Mouse (Mus musculus): ENCODE data around the gene Gzf1. TPM values are rescaled to one million over a fixed set of nuclear protein-coding genes. Genes with fewer than 3 reads are reported as not detected.

The Gzf1 gene
- polyA plus RNA-seq, 1 experiment from 2014 or later: 16.7 TPM

DNA sequence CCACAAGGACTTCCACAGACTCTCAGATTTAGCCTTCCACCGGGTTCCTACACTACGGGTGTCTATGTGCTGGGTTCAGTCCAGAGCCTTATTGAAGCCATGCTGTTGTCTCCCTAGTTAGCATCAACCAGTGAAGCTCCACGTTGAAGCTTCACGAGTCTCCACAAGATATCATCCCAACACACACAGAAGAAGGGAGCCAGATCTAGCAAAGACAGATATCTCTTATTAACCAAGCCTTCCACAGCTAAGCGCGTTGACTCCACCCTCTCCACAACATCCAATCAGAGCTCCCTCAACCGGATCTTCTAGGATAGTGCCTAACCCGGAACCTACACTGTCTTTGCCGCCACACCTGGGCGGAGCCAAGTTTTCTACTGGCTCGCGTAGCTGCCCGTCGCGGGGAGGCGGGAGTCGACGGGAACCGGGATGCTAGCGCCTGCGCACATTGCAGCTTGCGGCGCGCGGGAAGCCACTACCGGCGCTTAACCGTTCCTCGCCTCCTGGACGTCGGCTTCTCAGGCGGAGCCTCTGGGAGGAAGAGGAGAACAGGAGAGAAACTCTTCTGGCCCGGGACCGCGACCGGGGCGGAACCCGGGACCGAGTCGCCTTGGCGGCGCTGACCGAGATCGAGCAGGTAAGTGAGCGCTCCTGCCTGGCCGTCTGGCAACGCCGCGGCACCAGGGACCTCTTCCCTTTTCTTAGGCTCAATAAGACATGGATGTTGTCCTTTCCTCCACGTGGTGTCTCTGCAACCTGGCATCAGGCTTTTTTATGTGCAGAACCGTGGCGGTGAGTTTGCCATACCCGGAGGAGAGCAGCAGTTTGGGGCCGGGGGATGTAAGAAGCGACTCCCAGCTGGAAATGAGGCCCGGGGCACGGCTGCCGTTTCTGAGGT is 8.4 kb upstream of the Gzf1 start, which contains the start of gene Nxt1:
Nxt1 (plus strand) TSS at position 403 of the 898 bp plus-strand sequence.
- H3K27ac ChIP-seq (replicated peaks; ENCODE audit: low read depth, low read length): peak within 1 kb of the TSS; percentile 82
- ATAC-seq (ENCODE audit: low FRiP score, low TSS enrichment) (peak; percentile 100), DNase-seq (peak; percentile 99)
- H3K4me2 ChIP-seq (ENCODE audit: low read length): peak within 1 kb of the TSS; percentile 78
- 1% methylated on average over 58 of the region's 58 CpGs for WGBS
- peaks cover 20% of the 10 kb centered on the region for H3K4me1 ChIP-seq (ENCODE audit: control insufficient read depth, insufficient read depth, low read length)
- H3K4me3 ChIP-seq (replicated peaks; ENCODE audit: low read depth, low read length): peak within 1 kb of the TSS; percentile 74
- H3K27me3 ChIP-seq (ENCODE audit: control insufficient read depth, insufficient read depth, low read length): no peaks in the 10 kb centered on the region
- H3K36me3 ChIP-seq (ENCODE audit: control insufficient read depth, insufficient read depth, low read length): peaks cover 20% of the 10 kb centered on the region
- H3K9ac ChIP-seq (replicated peaks; ENCODE audit: low read length): peak within 1 kb of the TSS; percentile 76
- H3K9me3 ChIP-seq (ENCODE audit: control insufficient read depth, low read length): no peaks in the 10 kb centered on the region

DNA sequence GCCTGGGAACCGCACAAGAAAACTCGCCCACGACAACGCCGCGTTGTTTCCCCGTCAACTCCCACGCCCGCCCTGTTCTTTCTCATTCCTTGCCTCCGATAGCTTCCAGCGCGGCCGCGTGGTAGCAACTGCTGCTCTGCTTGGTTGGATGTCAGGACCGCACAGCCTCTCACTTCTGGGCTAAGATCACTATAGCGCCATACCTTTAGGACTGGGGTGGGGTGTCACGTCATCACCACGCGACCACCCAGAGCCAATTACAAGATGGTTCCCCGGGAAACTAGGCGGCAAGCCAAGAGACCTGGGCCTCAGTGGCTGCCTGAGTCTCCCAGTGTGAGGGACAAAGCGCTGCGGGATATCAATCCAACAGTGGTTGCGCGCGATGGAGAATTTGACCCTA is 3.0 kb upstream of the Gzf1 start:
- Histone ChIP-seq H3K27me3 (ENCODE audit: control insufficient read depth, insufficient read depth, low read length) (no peaks in the 10 kb centered on the region), H3K4me3 (replicated peaks; ENCODE audit: low read depth, low read length) (peak overlapping the region; percentile 42), H3K9ac (replicated peaks; ENCODE audit: low read length) (peak overlapping the region; percentile 28; the same call in 1 of the 2 replicates), H3K36me3 (ENCODE audit: control insufficient read depth, insufficient read depth, low read length) (peaks cover 20% of the 10 kb centered on the region), H3K4me2 (ENCODE audit: low read length) (peak overlapping the region; percentile 59), H3K9me3 (ENCODE audit: control insufficient read depth, low read length) (no peaks in the 10 kb centered on the region), H3K27ac (replicated peaks; ENCODE audit: low read depth, low read length) (peak overlapping the region; percentile 73), H3K4me1 (ENCODE audit: control insufficient read depth, insufficient read depth, low read length) (peaks cover 50% of the 10 kb centered on the region)
- ATAC-seq (ENCODE audit: low FRiP score, low TSS enrichment): peak; percentile 59
- DNase-seq: peak; percentile 93
- 2% methylated on average over 26 of the region's 26 CpGs for WGBS

- peaks cover 36% of the 10 kb centered on the region for H3K4me1 ChIP-seq (ENCODE audit: control insufficient read depth, insufficient read depth, low read length)
- 0 out of 2 replicates have a peak overlapping the region, but pooled peaks have one; percentile 4 for H3K4me3 ChIP-seq (replicated peaks; ENCODE audit: low read depth, low read length)
- ATAC-seq (ENCODE audit: low FRiP score, low TSS enrichment): peak; percentile 7
- H3K36me3 ChIP-seq (ENCODE audit: control insufficient read depth, insufficient read depth, low read length): peaks cover 29% of the 10 kb centered on the region
- DNase-seq: peak; percentile 77
- H3K4me2 ChIP-seq (ENCODE audit: low read length): peak overlapping the region; percentile 89
- no peaks in the 10 kb centered on the region for H3K9me3 ChIP-seq (ENCODE audit: control insufficient read depth, low read length)
- H3K27ac ChIP-seq (replicated peaks; ENCODE audit: low read depth, low read length): peak overlapping the region; percentile 68
- H3K27me3 ChIP-seq (ENCODE audit: control insufficient read depth, insufficient read depth, low read length): no peaks in the 10 kb centered on the region
- H3K9ac ChIP-seq (replicated peaks; ENCODE audit: low read length): 0 out of 2 replicates have a peak overlapping the region, but pooled peaks have one; percentile 12
- WGBS: 3% methylated on average over 9 of the region's 9 CpGs
Measured at GRCm38 (mm10) chr2:148679346-148679745, 1.5 kb upstream of the Gzf1 start.

DNA sequence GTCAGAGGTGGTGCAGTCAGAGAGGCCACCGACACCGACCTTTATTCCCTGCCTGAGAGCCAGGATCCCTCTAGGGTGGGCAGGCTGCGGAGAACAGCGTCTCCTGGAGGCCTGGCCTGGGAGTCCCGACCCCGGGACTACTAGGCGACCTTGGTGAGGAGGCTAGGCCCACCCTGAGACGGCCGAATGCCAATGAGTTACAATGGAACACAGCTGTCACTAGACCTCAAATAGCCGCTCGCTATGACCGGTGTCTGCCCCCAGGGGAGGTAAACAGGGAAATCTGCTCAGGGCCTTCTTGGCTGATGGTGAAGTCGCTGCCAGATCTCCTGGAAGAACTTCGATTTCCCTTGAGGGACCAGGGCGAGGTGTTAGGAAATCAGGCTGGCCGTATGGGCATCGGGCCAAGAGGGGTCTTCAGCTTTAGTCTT is 653 bp downstream of the Gzf1 start:
- H3K27me3 ChIP-seq (ENCODE audit: control insufficient read depth, insufficient read depth, low read length): no peaks in the 10 kb centered on the region
- peak overlapping the region; percentile 89 for H3K4me2 ChIP-seq (ENCODE audit: low read length)
- 8% methylated on average over 17 of the region's 17 CpGs for WGBS
- H3K4me3 ChIP-seq (replicated peaks; ENCODE audit: low read depth, low read length): peak overlapping the region; percentile 72
- ATAC-seq (ENCODE audit: low FRiP score, low TSS enrichment): peak; percentile 59
- no peaks in the 10 kb centered on the region for H3K9me3 ChIP-seq (ENCODE audit: control insufficient read depth, low read length)
- peak; percentile 52 for DNase-seq
- peak overlapping the region; percentile 77 for H3K9ac ChIP-seq (replicated peaks; ENCODE audit: low read length)
- peaks cover 36% of the 10 kb centered on the region for H3K4me1 ChIP-seq (ENCODE audit: control insufficient read depth, insufficient read depth, low read length)
- H3K27ac ChIP-seq (replicated peaks; ENCODE audit: low read depth, low read length): peak overlapping the region; percentile 81
- peaks cover 34% of the 10 kb centered on the region for H3K36me3 ChIP-seq (ENCODE audit: control insufficient read depth, insufficient read depth, low read length)

DNA sequence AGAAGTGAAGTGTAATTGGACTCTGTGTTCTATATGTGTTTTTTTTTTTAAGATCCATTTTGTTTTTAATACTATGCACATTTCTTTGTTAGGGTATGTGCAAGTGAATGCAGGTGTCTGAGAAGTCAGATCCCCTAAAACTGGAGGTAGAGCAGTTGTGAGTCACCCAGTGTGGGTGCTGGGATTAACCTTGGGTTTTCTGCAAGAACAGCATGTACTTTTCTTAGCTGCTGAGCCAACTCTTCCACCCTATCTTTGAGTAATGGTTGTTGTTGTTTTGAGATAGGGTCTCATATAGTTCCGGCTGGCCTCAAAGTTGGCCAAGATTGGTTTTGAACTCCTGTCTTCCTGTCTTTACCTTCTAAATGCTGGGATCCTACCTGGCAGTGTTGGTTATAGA is 2.2 kb downstream of the Gzf1 start:
- H3K27me3 ChIP-seq (ENCODE audit: control insufficient read depth, insufficient read depth, low read length): no peaks in the 10 kb centered on the region
- no peak overlapping the region for H3K4me3 ChIP-seq (replicated peaks; ENCODE audit: low read depth, low read length)
- no peaks in the 10 kb centered on the region for H3K9me3 ChIP-seq (ENCODE audit: control insufficient read depth, low read length)
- H3K4me2 ChIP-seq (ENCODE audit: low read length): no peak overlapping the region
- DNase-seq (no peak), ATAC-seq (ENCODE audit: low FRiP score, low TSS enrichment) (no peak)
- 93% methylated on average over 1 of the region's 1 CpGs for WGBS
- no peak overlapping the region for H3K9ac ChIP-seq (replicated peaks; ENCODE audit: low read length)
- peaks cover 31% of the 10 kb centered on the region for H3K4me1 ChIP-seq (ENCODE audit: control insufficient read depth, insufficient read depth, low read length)
- peaks cover 45% of the 10 kb centered on the region for H3K36me3 ChIP-seq (ENCODE audit: control insufficient read depth, insufficient read depth, low read length)
- no peak overlapping the region for H3K27ac ChIP-seq (replicated peaks; ENCODE audit: low read depth, low read length)

GRCm38 (mm10) chr2:148684972-148685371 is 4.1 kb downstream of the Gzf1 start:
- Histone ChIP-seq H3K27me3 (ENCODE audit: control insufficient read depth, insufficient read depth, low read length) (no peaks in the 10 kb centered on the region), H3K4me3 (replicated peaks; ENCODE audit: low read depth, low read length) (no peak overlapping the region), H3K27ac (replicated peaks; ENCODE audit: low read depth, low read length) (no peak overlapping the region), H3K4me2 (ENCODE audit: low read length) (no peak overlapping the region), H3K9ac (replicated peaks; ENCODE audit: low read length) (no peak overlapping the region), H3K4me1 (ENCODE audit: control insufficient read depth, insufficient read depth, low read length) (peaks cover 16% of the 10 kb centered on the region), H3K9me3 (ENCODE audit: control insufficient read depth, low read length) (no peaks in the 10 kb centered on the region), H3K36me3 (ENCODE audit: control insufficient read depth, insufficient read depth, low read length) (peaks cover 58% of the 10 kb centered on the region)
- WGBS: 98% methylated on average over 2 of the region's 2 CpGs
- DNase-seq (no peak), ATAC-seq (ENCODE audit: low FRiP score, low TSS enrichment) (no peak)

GRCm38 (mm10) chr2:148685709-148686108 is 4.9 kb downstream of the Gzf1 start:
- Histone ChIP-seq H3K27ac (replicated peaks; ENCODE audit: low read depth, low read length) (no peak overlapping the region), H3K27me3 (ENCODE audit: control insufficient read depth, insufficient read depth, low read length) (no peaks in the 10 kb centered on the region), H3K4me1 (ENCODE audit: control insufficient read depth, insufficient read depth, low read length) (peaks cover 11% of the 10 kb centered on the region), H3K9ac (replicated peaks; ENCODE audit: low read length) (no peak overlapping the region), H3K4me3 (replicated peaks; ENCODE audit: low read depth, low read length) (no peak overlapping the region), H3K9me3 (ENCODE audit: control insufficient read depth, low read length) (no peaks in the 10 kb centered on the region), H3K36me3 (ENCODE audit: control insufficient read depth, insufficient read depth, low read length) (peaks cover 65% of the 10 kb centered on the region), H3K4me2 (ENCODE audit: low read length) (no peak overlapping the region)
- no peak for DNase-seq
- ATAC-seq (ENCODE audit: low FRiP score, low TSS enrichment): no peak
- WGBS: 95% methylated on average over 3 of the region's 3 CpGs

DNA sequence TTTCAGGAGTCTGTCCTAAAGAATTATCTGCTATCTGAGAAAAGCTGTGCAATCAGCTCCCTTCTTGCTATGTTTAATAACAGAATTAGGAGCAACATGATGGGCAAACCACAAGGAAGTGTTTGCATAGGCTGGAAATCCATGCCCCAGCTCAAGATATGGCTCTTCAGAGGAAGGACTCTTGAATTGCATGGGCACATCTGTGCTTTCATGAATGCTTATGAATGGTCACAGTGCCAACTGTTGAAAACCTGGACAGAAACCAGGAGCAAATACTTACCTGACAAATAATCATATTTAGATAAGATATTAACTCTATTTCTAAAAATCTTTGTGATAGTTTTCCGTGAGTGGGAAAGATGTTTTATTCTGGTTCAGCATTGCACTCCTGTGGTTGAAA is 6.0 kb downstream of the Gzf1 start:
- Histone ChIP-seq H3K27me3 (ENCODE audit: control insufficient read depth, insufficient read depth, low read length) (no peaks in the 10 kb centered on the region), H3K9me3 (ENCODE audit: control insufficient read depth, low read length) (no peaks in the 10 kb centered on the region), H3K9ac (replicated peaks; ENCODE audit: low read length) (no peak overlapping the region), H3K4me2 (ENCODE audit: low read length) (no peak overlapping the region), H3K4me1 (ENCODE audit: control insufficient read depth, insufficient read depth, low read length) (peaks cover 7% of the 10 kb centered on the region), H3K36me3 (ENCODE audit: control insufficient read depth, insufficient read depth, low read length) (peaks cover 76% of the 10 kb centered on the region), H3K4me3 (replicated peaks; ENCODE audit: low read depth, low read length) (no peak overlapping the region), H3K27ac (replicated peaks; ENCODE audit: low read depth, low read length) (no peak overlapping the region)
- 98% methylated on average over 1 of the region's 1 CpGs for WGBS
- ATAC-seq (ENCODE audit: low FRiP score, low TSS enrichment) (no peak), DNase-seq (no peak)

GRCm38 (mm10) chr2:148687971-148688370 is 7.1 kb downstream of the Gzf1 start:
- 94% methylated on average over 5 of the region's 5 CpGs for WGBS

More at GRCm38 (mm10) chr2:148687971-148688370, 7.1 kb downstream of the Gzf1 start:
- ATAC-seq (ENCODE audit: low FRiP score, low TSS enrichment): no peak
- H3K9ac ChIP-seq (replicated peaks; ENCODE audit: low read length): no peak overlapping the region
- no peaks in the 10 kb centered on the region for H3K9me3 ChIP-seq (ENCODE audit: control insufficient read depth, low read length)
- H3K4me2 ChIP-seq (ENCODE audit: low read length): no peak overlapping the region
- no peaks in the 10 kb centered on the region for H3K27me3 ChIP-seq (ENCODE audit: control insufficient read depth, insufficient read depth, low read length)
- H3K4me3 ChIP-seq (replicated peaks; ENCODE audit: low read depth, low read length): no peak overlapping the region
- H3K4me1 ChIP-seq (ENCODE audit: control insufficient read depth, insufficient read depth, low read length): no peaks in the 10 kb centered on the region
- no peak for DNase-seq
- peaks cover 82% of the 10 kb centered on the region for H3K36me3 ChIP-seq (ENCODE audit: control insufficient read depth, insufficient read depth, low read length)
- H3K27ac ChIP-seq (replicated peaks; ENCODE audit: low read depth, low read length): no peak overlapping the region

Data from midbrain, embryonic 14.5 days (tissue).